Mouse (Mus musculus) liver, embryonic 14.5 days (tissue): ENCODE results near the gene Mprip. TPM values are rescaled to one million over a fixed set of nuclear protein-coding genes. Genes with fewer than 3 reads are reported as not detected.
A peak's percentile ranks its signal among the peaks of the same experiment; 100 is the strongest.

Experiments used
- ATAC-seq: fragments of 200-750 bp; cut with Nextera tagmentation; 2 replicates; pipeline ENCODE4 v1.8.0; 2017; ENCODE audit warnings: moderate number of reproducible peaks, mild to moderate bottlenecking, moderate library complexity; ENCODE audit not compliant: insufficient read depth
- DNase-seq, 3 experiments: peaks; one replicate each; pipeline ENCODE4 v3.0.0-alpha.2; 2012 to 2013; ENCODE audit warnings: low read depth in 3 of 3, low spot score in 3 of 3
- H3K27ac ChIP-seq: fragments of 300-500 bp; sonication (generic); 2 replicates; pipeline ENCODE4 v1.5.1; 2014; ENCODE audit warnings: moderate library complexity, mild to moderate bottlenecking, control low read depth, inconsistent platforms
- H3K27me3 ChIP-seq: fragments of 300-500 bp; sonication (generic); 2 replicates; pipeline ENCODE4 v1.6.1; 2014; ENCODE audit warnings: mild to moderate bottlenecking, low read length, moderate library complexity; ENCODE audit not compliant: control insufficient read depth, insufficient read depth
- H3K36me3 ChIP-seq: fragments of 300-500 bp; sonication (generic); replicated peaks from 2 replicates; pipeline ENCODE4 v1.6.1; 2014; ENCODE audit warnings: low read depth; ENCODE audit not compliant: control insufficient read depth, insufficient read depth
- H3K4me1 ChIP-seq, 2 experiments: fragments of 200-500 bp in 1 of 2; fragments of 300-500 bp in 1 of 2; sonication (generic) in 1 of 2; replicated peaks; 2 replicates each; pipeline ENCODE4 v1.6.1; 2012 to 2014; ENCODE audit warnings: antibody characterized with exemption in 1 of 2, inconsistent platforms in 1 of 2, low read length in 1 of 2; ENCODE audit not compliant: control insufficient read depth in 2 of 2, insufficient read depth in 2 of 2
- H3K4me2 ChIP-seq: fragments of 300-500 bp; sonication (generic); 2 replicates; pipeline ENCODE4 v1.6.1; 2014; ENCODE audit warnings: low read depth, mild to moderate bottlenecking, control low read depth, moderate library complexity
- H3K4me3 ChIP-seq, 2 experiments: fragments of 200-500 bp in 1 of 2; fragments of 300-500 bp in 1 of 2; sonication (generic) in 1 of 2; 2 replicates each; pipeline ENCODE4 v1.5.1; 2012 to 2014; ENCODE audit warnings: low read depth in 2 of 2, low read length in 2 of 2, mild to moderate bottlenecking in 2 of 2, control low read depth in 1 of 2, inconsistent platforms in 1 of 2, moderate library complexity in 1 of 2; ENCODE audit not compliant: insufficient read depth in 1 of 2
- H3K9ac ChIP-seq: fragments of 300-500 bp; sonication (generic); replicated peaks from 2 replicates; pipeline ENCODE4 v1.6.1; 2014; ENCODE audit warnings: mild to moderate bottlenecking, control low read depth, moderate library complexity
- H3K9me3 ChIP-seq: fragments of 300-500 bp; sonication (generic); 2 replicates; pipeline ENCODE4 v1.6.1; 2016; ENCODE audit warnings: low read length, mixed read lengths; ENCODE audit not compliant: control insufficient read depth
- CTCF ChIP-seq: IDR thresholded peaks from 2 replicates; pipeline ENCODE4 v1.5.1; 2016; ENCODE audit warnings: antibody characterized with exemption, low read depth, control low read depth
- EP300 ChIP-seq: IDR thresholded peaks from 2 replicates; pipeline ENCODE4 v1.6.1; 2016; ENCODE audit warnings: antibody characterized with exemption, low read depth
- WGBS: fragments of 180-500 bp; shearing (Covaris S2); extraction: QIAGEN DNeasy Blood & Tissue Kit; methylation state at CpG from one replicate; pipeline ENCODE4 v1.1.7; 2014; ENCODE audit not compliant: insufficient replicate concordance; 5-methylcytosine and 5-hydroxymethylcytosine counted together
- polyA plus RNA-seq, 2 experiments: library from polyadenylated mRNA; depleted of rRNA in 1 of 2; stranded (reverse) in 1 of 2; unstranded in 1 of 2; fragments of >200 nt; fragmentation: Nextera tagmentation in 1 of 2; extraction: Ambion mirVana in 1 of 2; gene quantifications; 2 replicates each; pipeline versions ENCODE4 v1.2.1 to v1.2.3; 2012 to 2014

Mprip gene
- polyA plus RNA-seq, 2 experiments = 10.2 to 14.6 TPM

- ATAC-seq (no peak), DNase-seq (no peak)
- no peak overlapping the region for H3K27ac ChIP-seq
- peaks cover 4% of the 10 kb centered on the region; the same call in 1 of the 2 replicates for H3K36me3 ChIP-seq
- H3K4me2 ChIP-seq = no peak overlapping the region
- H3K4me3 ChIP-seq = no peak overlapping the region
- H3K9ac ChIP-seq = no peak overlapping the region
- peaks cover 0 to 4% of the 10 kb centered on the region in 2 experiments; a peak in 1 of 4 replicates for H3K4me1 ChIP-seq
- no peaks in the 10 kb centered on the region for H3K27me3 ChIP-seq
- no peak for TF ChIP-seq CTCF
- TF ChIP-seq EP300 = no peak
- WGBS = 73% methylated on average over 4 of the region's 4 CpGs
- no peaks in the 10 kb centered on the region for H3K9me3 ChIP-seq
Measured at GRCm38 (mm10) chr11:59744374-59744773, 83.3 kb downstream of the Mprip start.

DNA sequence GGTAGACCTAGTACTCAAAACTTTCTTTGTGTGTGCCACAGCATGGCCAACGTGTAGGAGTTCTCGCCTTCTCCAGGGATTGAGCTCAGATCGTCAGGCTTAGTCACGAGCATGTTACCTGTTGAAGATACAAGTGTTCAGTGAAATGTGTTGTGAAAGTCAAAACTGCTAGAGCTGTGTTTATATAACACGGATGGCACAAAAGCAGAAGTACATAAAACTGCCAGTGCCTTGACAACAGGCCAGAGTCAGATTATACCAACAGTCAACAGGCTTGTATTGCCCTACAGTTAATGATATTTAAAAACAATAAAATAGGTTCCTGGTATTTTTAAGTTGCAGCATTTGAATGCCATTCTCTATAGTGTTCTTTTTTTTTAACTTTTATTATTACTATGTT is 84.7 kb downstream of the Mprip start:
- no peaks in the 10 kb centered on the region for H3K9me3 ChIP-seq
- no peak overlapping the region for H3K4me2 ChIP-seq
- ATAC-seq = no peak
- no peak overlapping the region for H3K4me3 ChIP-seq
- TF ChIP-seq CTCF = no peak
- TF ChIP-seq EP300 = no peak
- no peaks in the 10 kb centered on the region for H3K4me1 ChIP-seq
- no peaks in the 10 kb centered on the region for H3K27me3 ChIP-seq
- no peak overlapping the region for H3K27ac ChIP-seq
- H3K36me3 ChIP-seq = peaks cover 4% of the 10 kb centered on the region; the same call in 1 of the 2 replicates
- H3K9ac ChIP-seq = no peak overlapping the region
- no peak for DNase-seq
- WGBS = 69% methylated on average over 5 of the region's 5 CpGs

GRCm38 (mm10) chr11:59746614-59747013 is 85.5 kb downstream of the Mprip start:
- Histone ChIP-seq H3K27me3 (no peaks in the 10 kb centered on the region), H3K9me3 (no peaks in the 10 kb centered on the region), H3K9ac (no peak overlapping the region), H3K4me3 (no peak overlapping the region), H3K4me2 (no peak overlapping the region), H3K36me3 (peaks cover 4% of the 10 kb centered on the region; the same call in 1 of the 2 replicates), H3K4me1 (no peaks in the 10 kb centered on the region), H3K27ac (no peak overlapping the region)
- TF ChIP-seq EP300 (no peak), CTCF (peak; percentile 62)
- 59% methylated on average over 2 of the region's 2 CpGs for WGBS
- peak in 1 of 3 experiments; percentile 11 for DNase-seq
- no peak for ATAC-seq

GRCm38 (mm10) chr11:59749050-59749449 is 87.9 kb downstream of the Mprip start:
- no peak overlapping the region for H3K4me3 ChIP-seq
- peaks cover 3% of the 10 kb centered on the region; the same call in 1 of the 2 replicates for H3K36me3 ChIP-seq
- no peaks in the 10 kb centered on the region for H3K9me3 ChIP-seq
- DNase-seq = no peak
- H3K9ac ChIP-seq = no peak overlapping the region
- 74% methylated on average over 3 of the region's 3 CpGs for WGBS
- no peak overlapping the region for H3K27ac ChIP-seq
- H3K4me1 ChIP-seq = no peaks in the 10 kb centered on the region
- no peaks in the 10 kb centered on the region for H3K27me3 ChIP-seq
- ATAC-seq = no peak
- no peak overlapping the region for H3K4me2 ChIP-seq
- no peak for TF ChIP-seq CTCF
- no peak for TF ChIP-seq EP300

DNA sequence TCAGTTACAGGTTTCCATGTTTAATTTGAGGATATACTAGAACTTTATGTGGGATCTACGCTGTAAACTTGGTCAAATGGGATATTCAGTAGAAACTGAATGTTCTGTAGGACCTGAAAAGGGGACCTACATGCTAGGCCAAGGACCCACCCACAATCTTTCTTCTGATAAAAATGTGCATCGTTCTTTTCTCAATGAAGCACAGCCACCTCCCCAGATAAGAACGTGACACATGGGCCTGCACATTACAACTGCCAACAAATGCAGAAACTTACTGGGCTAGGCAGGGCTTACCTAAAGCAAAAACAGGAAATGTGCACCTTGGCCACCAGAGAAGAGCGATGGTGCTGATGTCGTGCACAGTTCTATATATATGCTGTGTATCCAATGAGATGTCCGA is 93.4 kb downstream of the Mprip start:
- H3K27ac ChIP-seq = no peak overlapping the region
- no peak for DNase-seq
- no peak for ATAC-seq
- no peak overlapping the region for H3K4me3 ChIP-seq
- H3K9me3 ChIP-seq = no peaks in the 10 kb centered on the region
- H3K4me1 ChIP-seq = no peaks in the 10 kb centered on the region
- H3K9ac ChIP-seq = no peak overlapping the region
- WGBS = 68% methylated on average over 6 of the region's 6 CpGs
- H3K4me2 ChIP-seq = no peak overlapping the region
- TF ChIP-seq EP300 (no peak), CTCF (no peak)
- no peaks in the 10 kb centered on the region for H3K27me3 ChIP-seq
- H3K36me3 ChIP-seq = peaks cover 7% of the 10 kb centered on the region
